Mouse (Mus musculus) heart, embryonic 14.5 days (tissue): ENCODE measurements around the gene Jdp2. TPM values are rescaled to one million over a fixed set of nuclear protein-coding genes. Genes with fewer than 3 reads are reported as not detected.

ENCODE experiments used
- ATAC-seq: fragments of 200-750 bp; cut with Nextera tagmentation; 2 replicates; pipeline ENCODE4 v1.8.0; 2017; ENCODE audit warnings: low read depth, moderate TSS enrichment; ENCODE audit not compliant: insufficient number of reproducible peaks, insufficient read depth, low FRiP score
- H3K27ac ChIP-seq, 2 experiments: fragments of 200-500 bp in 1 of 2; fragments of 300-500 bp in 1 of 2; sonication (generic) in 1 of 2; replicated peaks in 1 of 2; 2 replicates each; pipeline ENCODE4 v1.5.1; 2012 to 2014; ENCODE audit warnings: low read depth in 2 of 2, low read length in 2 of 2, control low read depth in 1 of 2, mild to moderate bottlenecking in 1 of 2, mixed read lengths in 1 of 2; ENCODE audit not compliant: control insufficient read depth in 1 of 2, insufficient read depth in 1 of 2
- H3K27me3 ChIP-seq: fragments of 300-500 bp; sonication (generic); 2 replicates; pipeline ENCODE4 v1.6.1; 2014; ENCODE audit warnings: mild to moderate bottlenecking, low read length, control low read depth; ENCODE audit not compliant: control insufficient read depth, insufficient read depth
- H3K36me3 ChIP-seq: fragments of 300-500 bp; sonication (generic); 2 replicates; pipeline ENCODE4 v1.6.1; 2014; ENCODE audit warnings: mild to moderate bottlenecking, control low read depth, low read length, mixed read lengths; ENCODE audit not compliant: control insufficient read depth, insufficient read depth
- H3K4me1 ChIP-seq, 2 experiments: fragments of 200-500 bp in 1 of 2; fragments of 300-500 bp in 1 of 2; sonication (generic) in 1 of 2; 2 replicates each; pipeline ENCODE4 v1.6.1; 2012 to 2014; ENCODE audit warnings: low read length in 2 of 2, control low read depth in 1 of 2, mixed read lengths in 1 of 2; ENCODE audit not compliant: control insufficient read depth in 2 of 2, insufficient read depth in 2 of 2
- H3K4me2 ChIP-seq: fragments of 300-500 bp; sonication (generic); 2 replicates; pipeline ENCODE4 v1.6.1; 2014; ENCODE audit warnings: mild to moderate bottlenecking, low read length
- H3K4me3 ChIP-seq, 2 experiments: fragments of 200-500 bp in 1 of 2; fragments of 300-500 bp in 1 of 2; sonication (generic) in 1 of 2; 2 replicates each; pipeline ENCODE4 v1.5.1; 2012 to 2014; ENCODE audit warnings: low read length in 2 of 2, mild to moderate bottlenecking in 2 of 2, control low read depth in 1 of 2, low read depth in 1 of 2, moderate library complexity in 1 of 2; ENCODE audit not compliant: control insufficient read depth in 1 of 2, insufficient read depth in 1 of 2
- H3K9ac ChIP-seq: fragments of 300-500 bp; sonication (generic); 2 replicates; pipeline ENCODE4 v1.6.1; 2014; ENCODE audit warnings: mild to moderate bottlenecking, low read length
- H3K9me3 ChIP-seq: fragments of 300-500 bp; sonication (generic); 2 replicates; pipeline ENCODE4 v1.6.1; 2016; ENCODE audit warnings: low read length, control low read depth; ENCODE audit not compliant: control insufficient read depth
- WGBS: fragments of 180-500 bp; shearing (Covaris S2); extraction: QIAGEN DNeasy Blood & Tissue Kit; methylation state at CpG from one replicate; pipeline ENCODE4 v1.1.7; 2014; 5-methylcytosine and 5-hydroxymethylcytosine counted together
- polyA plus RNA-seq: library from polyadenylated mRNA; unstranded; fragments of >200 nt; fragmentation: Nextera tagmentation; extraction: Ambion mirVana; gene quantifications from 2 replicates; pipeline ENCODE4 v1.2.1, GENCODE M21; 2014

Gene Jdp2
- polyA plus RNA-seq, 1 experiment from 2014 or later = 0.61 TPM

- Histone ChIP-seq H3K4me3 (no peak overlapping the region), H3K4me2 (no peak overlapping the region), H3K9me3 (no peaks in the 10 kb centered on the region), H3K27me3 (no peaks in the 10 kb centered on the region), H3K4me1 (peaks cover 19 to 35% of the 10 kb centered on the region in 2 experiments), H3K36me3 (0 out of 2 replicates have a peak, but pooled peaks cover 3% of the 10 kb centered on the region), H3K27ac (peak overlapping the region; percentile 30 to 58; a peak in 3 of 4 replicates), H3K9ac (no peak overlapping the region)
- ATAC-seq = no peak
- WGBS = 15% methylated on average over 3 of the region's 3 CpGs
Measured at GRCm38 (mm10) chr12:85623711-85624110, 24.9 kb downstream of the Jdp2 start.

- Histone ChIP-seq H3K4me1 (peaks cover 19 to 41% of the 10 kb centered on the region in 2 experiments), H3K4me2 (no peak overlapping the region), H3K27ac (0 out of 4 replicates have a peak overlapping the region, but pooled peaks of 1 of the 2 experiments have one; percentile 58), H3K9ac (no peak overlapping the region), H3K27me3 (no peaks in the 10 kb centered on the region), H3K36me3 (0 out of 2 replicates have a peak, but pooled peaks cover 3% of the 10 kb centered on the region), H3K9me3 (no peaks in the 10 kb centered on the region), H3K4me3 (no peak overlapping the region)
- ATAC-seq = no peak
- 78% methylated on average over 7 of the region's 7 CpGs for WGBS
Measured at GRCm38 (mm10) chr12:85624652-85625051, 25.8 kb downstream of the Jdp2 start.

- Histone ChIP-seq H3K36me3 (no peaks in the 10 kb centered on the region), H3K27me3 (no peaks in the 10 kb centered on the region), H3K9me3 (no peaks in the 10 kb centered on the region), H3K4me2 (no peak overlapping the region), H3K27ac (no peak overlapping the region), H3K4me3 (no peak overlapping the region), H3K9ac (no peak overlapping the region), H3K4me1 (peaks cover 20 to 47% of the 10 kb centered on the region in 2 experiments)
- no peak for ATAC-seq
- 48% methylated on average over 5 of the region's 5 CpGs for WGBS
Measured at GRCm38 (mm10) chr12:85625852-85626251, 27.0 kb downstream of the Jdp2 start.

- H3K27me3 ChIP-seq = no peaks in the 10 kb centered on the region
- H3K4me3 ChIP-seq = no peak overlapping the region
- H3K27ac ChIP-seq = no peak overlapping the region; a peak in 1 of 4 replicates
- peaks cover 6 to 26% of the 10 kb centered on the region in 2 experiments; a peak in 3 of 4 replicates for H3K4me1 ChIP-seq
- H3K9ac ChIP-seq = no peak overlapping the region
- H3K36me3 ChIP-seq = peaks cover 33% of the 10 kb centered on the region
- no peak overlapping the region for H3K4me2 ChIP-seq
- WGBS = 68% methylated on average over 21 of the region's 21 CpGs
- ATAC-seq = no peak; the same call in 1 of the 2 replicates
- no peaks in the 10 kb centered on the region for H3K9me3 ChIP-seq
Measured at GRCm38 (mm10) chr12:85629661-85630481, 31.0 kb downstream of the Jdp2 start.

- no peak for ATAC-seq
- Histone ChIP-seq H3K9me3 (no peaks in the 10 kb centered on the region), H3K4me1 (peaks cover 6 to 20% of the 10 kb centered on the region in 2 experiments; a peak in 3 of 4 replicates), H3K36me3 (peaks cover 43% of the 10 kb centered on the region), H3K27ac (no peak overlapping the region), H3K9ac (no peak overlapping the region), H3K27me3 (no peaks in the 10 kb centered on the region), H3K4me3 (no peak overlapping the region), H3K4me2 (no peak overlapping the region)
- 68% methylated on average over 4 of the region's 4 CpGs for WGBS
Measured at GRCm38 (mm10) chr12:85631196-85631595, 32.4 kb downstream of the Jdp2 start.

- Histone ChIP-seq H3K9me3 (no peaks in the 10 kb centered on the region), H3K9ac (no peak overlapping the region), H3K36me3 (peaks cover 43% of the 10 kb centered on the region), H3K4me3 (no peak overlapping the region), H3K27ac (no peak overlapping the region), H3K4me2 (no peak overlapping the region), H3K27me3 (no peaks in the 10 kb centered on the region), H3K4me1 (peaks cover 6 to 20% of the 10 kb centered on the region in 2 experiments; a peak in 3 of 4 replicates)
- ATAC-seq = no peak
- WGBS = 94% methylated on average over 10 of the region's 10 CpGs
Measured at GRCm38 (mm10) chr12:85632321-85632720, 33.5 kb downstream of the Jdp2 start.

- no peak for ATAC-seq
- 75% methylated on average over 9 of the region's 9 CpGs for WGBS
Measured at GRCm38 (mm10) chr12:85637932-85638331, 39.1 kb downstream of the Jdp2 start.

More at GRCm38 (mm10) chr12:85637932-85638331, 39.1 kb downstream of the Jdp2 start:
- H3K4me2 ChIP-seq = no peak overlapping the region
- H3K9ac ChIP-seq = no peak overlapping the region
- no peak overlapping the region for H3K4me3 ChIP-seq
- no peaks in the 10 kb centered on the region for H3K27me3 ChIP-seq
- no peak overlapping the region for H3K27ac ChIP-seq
- peaks cover 41% of the 10 kb centered on the region for H3K36me3 ChIP-seq
- no peaks in the 10 kb centered on the region for H3K9me3 ChIP-seq
- H3K4me1 ChIP-seq = peaks cover 15 to 18% of the 10 kb centered on the region in 2 experiments
